Mouse (Mus musculus) embryonic facial prominence, embryonic 10.5 days (tissue): ENCODE measurements at regions not wholly inside any gene's neighbourhood (a gene's known extent, or its start where the extent isn't known, plus 50 kb on each side); places are given as distances from the start of the nearest gene placed in this dataset.
A peak's percentile ranks its signal among the peaks of the same experiment; 100 is the strongest.

ENCODE experiments used
- DNase-seq: peaks from one replicate; pipeline ENCODE4 v3.0.0-alpha.2; 2017; ENCODE audit warnings: low spot score
- H3K27ac ChIP-seq: fragments of 300-500 bp; sonication (generic); replicated peaks from 2 replicates; pipeline ENCODE4 v1.5.1; 2016; ENCODE audit warnings: mild to moderate bottlenecking
- H3K27me3 ChIP-seq: fragments of 300-500 bp; sonication (generic); replicated peaks from 2 replicates; pipeline ENCODE4 v1.6.1; 2016; ENCODE audit warnings: low read depth, mild to moderate bottlenecking; ENCODE audit not compliant: poor library complexity, severe bottlenecking
- H3K36me3 ChIP-seq: fragments of 300-500 bp; sonication (generic); replicated peaks from 2 replicates; pipeline ENCODE4 v1.6.1; 2016; ENCODE audit warnings: mild to moderate bottlenecking, moderate library complexity
- H3K4me1 ChIP-seq: fragments of 300-500 bp; sonication (generic); 2 replicates; pipeline ENCODE4 v1.6.1; 2016
- H3K4me3 ChIP-seq: fragments of 300-500 bp; sonication (generic); 2 replicates; pipeline ENCODE4 v1.5.1; 2016; ENCODE audit warnings: mild to moderate bottlenecking, moderate library complexity
- H3K9me3 ChIP-seq: fragments of 300-500 bp; sonication (generic); 2 replicates; pipeline ENCODE4 v1.6.1; 2016; ENCODE audit warnings: mild to moderate bottlenecking
- WGBS: fragments of 180-500 bp; shearing (Covaris S2); methylation state at CpG from one replicate; pipeline ENCODE4 v1.1.7; 2016; 5-methylcytosine and 5-hydroxymethylcytosine counted together

- Histone ChIP-seq H3K36me3 (no peaks in the 10 kb centered on the region), H3K4me3 (no peak overlapping the region), H3K9me3 (no peaks in the 10 kb centered on the region), H3K27ac (no peak overlapping the region), H3K27me3 (no peaks in the 10 kb centered on the region), H3K4me1 (0 out of 2 replicates have a peak, but pooled peaks cover 2% of the 10 kb centered on the region)
- WGBS = 60% methylated on average over 5 of the region's 5 CpGs
- DNase-seq = peak; percentile 14
Observed at GRCm38 (mm10) chr16:26157606-26158005, 52.0 kb upstream of the P3h2 start.
